Mouse (Mus musculus) heart, adult 11 months (tissue): ENCODE results near the gene Ralgapa2.
A peak's percentile ranks its signal among the peaks of the same experiment; 100 is the strongest.

ENCODE experiments used
- DNase-seq: peaks from one replicate; pipeline ENCODE4 v3.0.0; 2022

Gene Ralgapa2

DNA sequence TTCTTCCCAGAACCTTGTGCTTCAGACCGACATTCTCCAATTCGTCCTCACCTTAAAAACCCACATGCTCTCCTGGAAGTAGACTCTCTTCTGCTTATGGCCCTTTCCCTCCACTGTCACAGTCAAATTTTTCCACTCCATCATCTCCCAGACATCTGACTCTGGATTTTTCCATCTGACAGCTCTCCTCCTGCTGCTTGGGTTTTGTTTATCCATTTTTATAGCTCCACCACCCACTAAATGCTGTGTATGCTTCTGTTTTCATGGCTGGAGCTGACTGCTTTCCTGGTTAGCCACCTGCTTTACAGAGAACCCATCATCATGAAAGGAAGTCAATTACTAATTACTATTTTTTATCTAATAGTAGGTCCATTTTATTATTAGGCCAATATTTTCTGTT, 86.9 kb downstream of the Ralgapa2 start:
- no peak for DNase-seq

DNA sequence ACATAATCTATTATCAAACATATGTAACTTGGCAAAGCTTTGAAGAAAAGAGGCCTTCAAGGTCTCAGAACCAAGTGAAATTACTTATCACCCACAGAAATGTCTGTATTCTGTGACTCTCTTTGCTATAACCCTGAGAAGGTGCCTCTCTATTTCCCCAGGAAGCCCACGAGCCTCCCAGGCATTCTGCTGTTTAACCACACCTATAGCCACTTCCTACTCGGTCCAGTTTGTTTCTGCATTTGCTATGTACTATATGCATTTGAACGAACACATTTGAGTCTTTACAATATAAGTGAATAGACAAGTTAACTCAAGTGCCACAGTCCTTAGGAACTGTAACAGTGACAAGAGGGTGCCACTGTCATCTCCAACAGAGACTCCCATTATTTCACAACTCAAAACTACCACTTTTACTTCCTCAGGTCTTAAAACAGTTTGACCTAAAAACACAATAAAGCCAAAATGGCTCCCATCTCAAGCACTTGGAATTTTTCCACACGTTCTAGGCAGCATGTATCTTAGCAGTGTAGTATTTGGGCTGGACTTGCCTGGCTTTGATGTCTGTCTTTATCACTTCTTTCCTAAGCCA, 88.3 kb downstream of the Ralgapa2 start:
- DNase-seq = no peak

DNA sequence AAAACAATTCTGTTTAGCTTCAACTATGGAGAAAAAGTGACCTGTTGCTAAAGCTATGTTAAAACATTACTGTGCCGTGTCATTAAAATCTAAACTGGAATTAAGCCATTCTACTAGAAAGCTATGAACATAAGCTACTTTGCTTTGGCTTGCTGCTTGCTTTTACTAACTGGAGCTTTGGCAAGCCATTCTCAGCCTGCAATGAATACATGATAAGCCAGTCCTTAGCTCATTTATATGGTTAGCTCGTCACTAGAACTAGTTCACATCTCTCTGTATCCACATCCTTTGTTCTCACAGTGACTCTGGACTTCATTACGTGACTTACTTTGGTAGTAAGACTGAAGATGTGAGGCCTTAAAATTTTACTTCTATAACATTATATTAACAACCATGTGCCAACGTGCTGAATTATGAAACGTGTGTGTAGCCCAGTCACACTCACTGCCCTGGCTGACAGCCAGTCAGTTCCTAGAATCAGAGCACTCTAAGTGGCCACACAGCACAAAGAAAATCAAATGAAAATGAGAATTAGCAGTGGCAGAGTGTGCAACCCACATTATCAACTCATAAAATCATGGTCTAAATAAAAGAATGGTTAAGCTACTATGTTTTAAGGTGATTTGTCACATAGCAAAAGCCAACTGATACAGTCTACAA, 89.0 kb downstream of the Ralgapa2 start:
- no peak for DNase-seq

DNA sequence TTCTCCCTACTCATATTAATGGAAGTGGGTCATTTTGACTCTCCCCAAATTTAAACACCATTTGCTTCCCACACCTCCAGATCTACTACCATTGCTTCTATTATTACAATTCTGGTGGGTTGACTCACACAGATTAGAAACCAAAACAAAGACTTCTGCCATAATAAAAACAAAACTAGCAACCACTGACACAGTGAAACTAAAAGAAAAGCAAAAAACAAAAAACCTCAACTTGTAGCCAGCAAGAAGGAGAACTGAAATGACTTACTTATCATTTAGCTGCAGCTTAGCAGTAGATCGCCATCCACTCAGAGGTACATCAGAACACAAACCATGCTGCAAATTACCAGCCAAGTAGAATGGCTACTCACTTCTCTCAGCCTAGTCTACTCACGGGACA, 95.9 kb downstream of the Ralgapa2 start:
- DNase-seq = no peak

DNA sequence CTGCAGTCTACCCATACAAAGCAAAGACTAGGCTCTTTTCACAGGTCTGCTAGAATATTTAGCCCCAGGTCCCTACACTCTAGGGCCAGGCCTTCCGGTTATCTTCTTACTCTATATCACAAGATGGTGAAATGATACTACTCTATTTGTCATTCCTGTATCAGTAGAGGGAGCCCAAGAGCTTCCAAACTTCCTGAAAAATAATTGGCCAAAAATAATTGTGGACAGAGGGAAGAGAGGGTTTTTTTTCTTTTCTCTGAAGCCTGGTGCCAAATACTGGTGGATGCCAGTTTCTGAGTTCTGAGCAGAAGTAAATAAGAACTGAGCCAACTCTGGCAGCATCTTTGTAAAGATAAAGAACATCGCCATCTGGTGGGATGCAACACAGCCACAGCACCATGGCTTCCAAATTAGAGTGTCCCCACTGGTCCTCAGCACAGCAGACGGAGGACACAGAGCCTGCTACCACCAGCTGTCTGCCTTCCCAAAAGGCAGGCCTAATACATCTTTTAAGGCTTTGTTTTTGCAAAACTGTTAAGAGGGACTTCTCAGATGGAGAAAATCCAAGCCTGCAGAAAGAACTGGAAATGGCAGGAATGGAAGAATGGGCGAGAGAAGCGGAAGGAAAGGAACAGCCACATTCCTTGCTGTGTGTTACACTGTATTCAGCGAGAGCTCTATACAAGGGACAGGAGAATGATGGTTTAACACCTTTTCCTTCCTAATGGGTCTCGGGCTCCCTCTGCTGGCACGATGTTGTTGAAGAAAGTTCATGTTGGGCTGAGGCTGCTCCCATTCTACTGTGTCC, 97.5 kb downstream of the Ralgapa2 start:
- peak; percentile 93 for DNase-seq

DNA sequence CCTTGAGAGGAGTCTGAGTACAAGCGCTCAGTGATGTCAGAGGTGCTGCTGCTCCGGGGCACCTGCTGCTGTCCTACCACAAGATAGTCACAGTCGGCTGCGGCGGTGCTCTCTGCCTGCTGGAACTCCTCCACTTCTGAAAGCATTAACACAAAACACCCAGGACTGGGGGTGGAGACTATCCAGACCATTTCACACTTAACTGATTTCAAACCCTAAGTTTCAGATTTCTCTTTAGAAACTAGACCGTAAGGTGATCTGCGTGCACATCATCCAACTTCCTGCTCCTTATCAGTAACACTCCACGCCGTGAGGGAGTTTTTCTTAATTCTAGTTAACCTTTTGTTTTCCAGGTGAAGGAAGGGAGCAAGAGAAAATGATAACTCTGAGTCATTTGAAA, 99.4 kb downstream of the Ralgapa2 start:
- DNase-seq = no peak

DNA sequence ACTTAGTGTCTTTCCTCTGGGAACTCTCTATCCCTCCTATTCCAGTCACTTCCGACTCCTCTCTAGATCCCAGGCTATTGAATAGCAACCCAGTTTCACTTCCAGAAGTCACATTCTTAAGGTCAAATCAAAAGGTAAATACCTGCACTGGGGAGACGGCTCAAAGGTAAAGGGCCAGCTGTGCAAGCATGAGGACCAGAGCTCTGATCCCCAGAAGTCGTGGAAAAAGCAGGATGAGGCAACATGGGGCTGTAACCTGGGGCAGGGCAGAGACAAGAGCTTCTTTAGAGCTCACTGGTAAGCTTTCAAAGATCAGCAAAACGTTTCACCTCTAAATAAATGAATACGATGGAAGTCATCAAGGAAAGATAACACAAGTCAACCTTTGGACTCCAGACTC, 100.2 kb downstream of the Ralgapa2 start:
- DNase-seq = no peak

DNA sequence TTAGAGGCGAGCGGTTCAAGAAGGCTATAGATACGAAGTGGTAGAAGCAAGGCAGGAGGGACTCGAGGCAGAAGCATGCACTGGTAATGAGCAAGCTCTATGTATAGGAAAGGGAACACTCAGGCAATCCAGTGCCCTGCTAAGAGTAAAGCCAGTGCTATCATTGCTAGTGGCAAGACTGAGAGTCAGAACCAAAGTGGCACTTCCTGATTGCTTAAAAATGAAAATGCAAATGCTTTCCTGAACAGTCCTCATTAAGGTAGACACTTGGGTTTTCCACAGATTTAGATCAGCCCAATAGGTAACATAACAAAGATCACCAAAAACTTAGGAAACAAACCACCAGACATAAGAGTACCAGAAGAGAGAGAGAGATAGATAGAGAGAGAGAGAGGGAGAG, 105.1 kb downstream of the Ralgapa2 start:
- DNase-seq = no peak

DNA sequence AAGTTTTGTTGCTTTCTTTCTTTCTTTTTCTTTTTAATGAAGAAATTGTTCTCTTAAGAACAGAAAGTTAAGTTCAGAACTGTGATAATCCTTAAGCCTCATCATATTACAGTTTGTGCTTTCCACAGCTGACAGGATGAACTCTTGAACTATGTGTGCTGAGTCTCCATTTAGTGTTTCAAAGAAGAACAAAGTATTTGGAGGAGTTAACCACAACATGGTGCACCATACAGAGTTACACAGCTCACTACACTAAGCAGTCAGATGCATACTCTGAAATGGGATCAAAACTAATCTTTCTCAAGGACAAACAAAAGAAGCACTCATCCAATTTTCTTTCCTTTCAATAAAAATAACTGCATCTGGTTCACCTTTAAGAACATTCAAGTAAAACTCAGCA, 110.6 kb downstream of the Ralgapa2 start:
- no peak for DNase-seq

DNA sequence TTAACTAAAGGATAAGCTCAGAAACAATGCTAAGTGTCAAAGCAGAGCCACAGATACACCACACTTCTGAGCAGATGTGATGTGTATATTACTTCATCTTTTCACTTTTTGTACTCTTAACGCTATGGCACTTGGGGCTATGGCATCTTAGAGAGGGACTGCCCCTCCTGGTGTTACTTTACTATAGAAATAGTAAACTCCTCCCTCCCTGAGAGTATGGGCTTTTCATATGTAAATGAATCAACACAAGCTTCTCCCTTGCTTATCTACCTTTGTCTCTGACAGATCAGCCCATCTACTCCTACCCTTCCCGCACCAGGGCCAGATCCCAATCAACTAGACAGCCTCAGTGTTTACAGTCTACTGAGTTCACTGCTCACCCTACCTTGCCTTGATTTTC, 111.4 kb downstream of the Ralgapa2 start:
- DNase-seq = no peak

DNA sequence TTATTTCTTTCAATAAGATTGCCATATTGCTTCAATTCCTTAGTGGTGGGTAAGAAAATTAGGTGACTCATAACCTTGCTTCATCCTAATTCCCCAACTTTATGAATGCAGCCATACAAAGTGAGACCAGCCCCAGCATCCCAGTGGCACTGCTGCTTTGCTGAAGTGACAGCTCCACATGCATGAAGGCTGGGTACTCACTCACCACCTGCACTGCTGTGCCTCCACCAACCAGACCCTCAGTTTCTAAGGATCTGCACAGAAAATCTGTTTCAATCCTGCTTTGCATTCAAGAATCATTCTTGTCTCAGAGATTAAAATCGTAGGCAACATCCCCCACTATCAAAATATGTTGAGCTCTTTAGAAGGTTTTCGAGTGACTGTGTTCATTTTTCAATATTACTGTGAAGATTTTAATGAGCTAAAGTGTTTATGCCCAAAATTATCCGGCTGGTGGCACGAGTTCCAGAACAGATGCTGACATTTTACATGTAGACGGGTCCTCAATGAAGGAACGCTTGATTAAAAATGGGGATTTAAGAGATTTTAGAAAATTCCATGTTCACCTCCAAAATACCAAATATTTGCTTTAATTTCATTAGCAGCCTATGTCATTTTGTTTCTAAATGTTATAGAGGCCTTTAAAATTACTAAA, 113.8 kb downstream of the Ralgapa2 start:
- no peak for DNase-seq

DNA sequence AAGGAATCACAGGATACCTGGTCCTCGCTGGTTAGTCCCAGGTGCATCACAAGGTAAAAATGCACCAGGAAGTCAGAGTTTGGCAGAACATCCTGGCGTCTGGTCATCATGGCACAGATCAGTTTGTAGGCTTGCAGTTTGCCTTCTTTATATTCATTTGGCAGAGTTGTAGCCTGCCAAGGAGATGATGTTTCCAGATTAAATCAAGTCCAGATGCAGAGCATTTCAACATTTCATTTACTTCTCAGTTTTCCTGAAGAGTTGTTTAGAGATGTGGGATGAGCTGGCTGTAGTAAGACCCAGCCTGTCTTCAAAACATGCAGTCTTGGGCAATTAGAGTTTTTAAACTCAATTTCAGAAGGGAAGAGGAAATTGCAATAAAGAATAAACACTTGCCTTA, 124.9 kb downstream of the Ralgapa2 start:
- DNase-seq = no peak

DNA sequence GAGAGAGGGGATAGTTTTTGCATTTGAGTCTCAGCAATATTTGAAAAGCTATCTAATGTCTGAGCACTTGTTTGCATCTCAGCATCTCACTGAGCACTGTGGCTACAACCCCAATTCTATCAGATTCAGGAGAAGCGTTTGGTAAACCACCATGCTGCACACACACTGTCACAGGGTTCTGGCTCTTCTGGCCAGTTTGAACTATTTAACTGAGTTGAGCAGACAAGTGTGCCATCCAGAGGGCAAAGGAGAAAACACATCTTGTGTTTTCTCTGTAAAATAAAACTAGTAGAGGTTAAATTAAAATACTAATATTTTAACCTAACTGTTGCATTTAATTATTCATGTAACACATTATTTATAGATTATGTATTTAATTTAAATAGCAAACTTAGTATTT, 127.6 kb downstream of the Ralgapa2 start:
- DNase-seq = no peak

DNA sequence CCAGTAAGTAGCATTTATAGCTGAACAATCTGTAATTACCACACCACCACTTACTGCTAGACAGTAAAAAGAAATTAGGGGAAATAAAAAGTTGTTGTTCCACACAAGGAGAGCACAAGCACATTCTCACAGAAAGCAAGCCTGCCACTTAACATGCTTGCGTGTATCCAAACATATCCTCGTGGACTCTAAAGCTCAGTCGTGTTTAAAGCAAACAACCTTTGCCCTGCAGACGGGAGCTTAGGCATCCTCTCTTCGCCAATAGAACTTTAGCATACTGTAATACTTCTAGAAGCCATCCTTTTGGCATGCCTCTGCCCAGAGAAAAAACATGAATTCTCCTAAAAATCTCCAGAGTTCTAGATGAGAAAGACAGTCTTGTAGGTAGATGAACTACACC, 135.9 kb downstream of the Ralgapa2 start:
- no peak for DNase-seq

DNA sequence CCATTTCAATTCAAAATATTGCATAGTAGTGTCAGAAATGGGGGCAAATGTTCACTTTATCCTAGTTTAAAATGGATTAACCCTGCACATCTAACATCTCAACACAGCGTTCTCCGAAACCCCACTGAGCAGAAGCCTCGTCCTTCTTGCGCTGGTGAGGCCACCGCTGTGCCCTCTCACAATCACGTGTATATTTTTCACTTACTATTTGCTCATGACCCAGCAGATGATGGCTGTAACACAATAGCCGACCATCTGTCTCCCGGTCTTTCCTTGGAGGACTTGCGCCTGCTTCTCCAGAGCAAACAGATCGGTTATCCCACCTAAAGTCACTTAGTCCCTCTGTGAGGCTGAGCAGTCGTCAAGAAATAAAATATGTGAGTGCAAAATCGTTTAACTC, 146.0 kb downstream of the Ralgapa2 start:
- no peak for DNase-seq

DNA sequence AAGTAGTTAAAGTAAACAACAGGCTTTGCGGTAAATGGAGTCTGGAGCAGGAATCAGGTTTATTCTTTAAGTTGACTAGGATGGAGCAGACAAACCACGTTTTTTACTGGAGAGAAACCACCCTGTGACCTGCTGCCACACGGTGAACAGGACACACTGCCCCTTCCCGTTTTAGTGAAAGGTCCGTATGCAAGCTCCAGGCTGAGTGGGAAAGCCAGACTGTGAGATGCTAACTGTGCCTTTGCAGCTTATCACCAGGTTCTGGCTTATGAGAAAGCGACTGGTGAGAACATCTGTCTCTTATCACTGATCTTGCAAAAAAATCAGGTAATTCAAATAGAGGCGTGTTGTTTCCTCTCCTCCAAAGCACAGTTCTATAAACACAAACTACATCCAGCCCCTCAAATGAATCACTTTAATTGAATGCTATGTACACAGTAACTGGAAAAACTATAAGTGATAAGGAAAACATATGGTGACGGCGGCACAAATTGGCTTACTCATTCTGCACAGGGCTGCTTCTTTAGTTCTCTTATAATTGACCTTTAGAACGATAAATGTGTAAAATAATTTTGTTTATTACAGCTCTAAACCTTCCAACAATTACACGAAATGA, 146.7 kb downstream of the Ralgapa2 start:
- no peak for DNase-seq

DNA sequence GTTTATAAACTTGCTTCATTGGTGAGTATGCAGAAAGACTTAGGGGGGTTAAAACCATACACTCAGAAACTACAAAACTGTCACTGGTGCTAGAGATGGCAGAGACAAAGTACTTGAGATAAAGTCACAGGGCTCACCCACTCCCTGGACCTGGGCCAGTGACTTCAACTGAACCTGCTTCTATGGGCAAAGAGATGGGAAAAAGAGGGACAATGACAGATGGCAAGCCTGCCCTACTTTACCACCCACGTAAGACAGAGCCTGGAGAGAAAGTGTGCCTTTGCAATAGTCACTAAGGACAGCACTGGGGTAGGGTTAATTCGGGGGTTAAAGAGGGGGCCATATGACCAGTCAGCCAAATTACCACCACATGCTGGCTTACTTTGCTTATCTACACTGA, 148.7 kb downstream of the Ralgapa2 start:
- DNase-seq = no peak

DNA sequence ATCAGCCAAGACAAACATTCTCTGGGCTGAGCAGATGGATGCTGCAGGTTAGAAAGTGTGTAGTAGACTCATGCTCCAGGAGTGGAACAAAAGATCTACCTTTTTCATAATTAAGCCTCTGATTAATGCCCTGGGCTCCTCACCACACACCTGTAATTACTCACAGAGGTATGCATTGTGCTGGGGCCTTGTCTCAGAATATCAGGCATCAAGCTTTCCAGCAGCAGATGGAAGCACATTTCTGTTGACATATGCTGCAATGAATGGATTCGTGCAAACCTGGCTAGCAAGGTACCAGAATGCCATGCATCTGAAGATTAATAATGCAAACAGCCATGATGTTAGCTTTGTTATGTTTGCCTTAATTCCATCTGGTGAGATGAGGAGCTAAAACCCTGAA, 149.2 kb downstream of the Ralgapa2 start:
- no peak for DNase-seq

DNA sequence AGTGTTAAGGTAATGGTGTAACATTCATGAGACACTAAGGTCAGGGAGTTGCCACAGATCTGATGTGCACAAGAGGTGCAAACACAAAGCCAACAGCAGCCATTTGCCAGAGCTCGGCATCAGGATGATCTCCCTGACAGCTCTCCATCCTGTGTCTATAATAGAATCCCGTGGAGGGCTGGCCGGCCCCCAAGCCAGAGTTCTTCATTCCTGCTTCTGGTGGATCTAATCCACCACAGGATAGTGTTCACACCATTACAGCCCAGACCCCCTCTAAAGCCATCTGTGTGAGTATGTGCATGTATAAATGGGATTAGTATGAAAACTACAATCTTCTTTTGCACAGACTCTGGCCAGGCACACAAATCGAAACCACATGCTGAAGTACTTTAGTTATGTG, 150.2 kb downstream of the Ralgapa2 start:
- no peak for DNase-seq

DNA sequence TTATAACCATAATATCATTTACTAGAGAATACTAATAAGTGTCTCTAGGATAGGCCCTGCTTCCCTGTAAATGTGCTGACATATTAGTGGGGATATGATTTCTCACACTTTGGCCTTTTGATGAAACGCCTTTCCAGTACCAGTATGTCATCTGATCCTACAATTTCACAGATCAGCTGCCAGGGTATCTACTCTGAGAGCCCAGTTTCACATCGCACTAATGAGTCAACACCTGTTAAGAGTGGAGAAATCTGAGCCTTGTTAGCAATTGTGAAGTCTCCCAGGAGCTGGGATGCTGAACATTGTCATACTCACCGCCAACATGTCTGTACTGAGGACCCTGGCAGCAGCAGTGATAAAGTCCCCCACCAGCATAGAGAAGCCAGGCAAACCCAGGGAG, 151.1 kb downstream of the Ralgapa2 start:
- DNase-seq = no peak

DNA sequence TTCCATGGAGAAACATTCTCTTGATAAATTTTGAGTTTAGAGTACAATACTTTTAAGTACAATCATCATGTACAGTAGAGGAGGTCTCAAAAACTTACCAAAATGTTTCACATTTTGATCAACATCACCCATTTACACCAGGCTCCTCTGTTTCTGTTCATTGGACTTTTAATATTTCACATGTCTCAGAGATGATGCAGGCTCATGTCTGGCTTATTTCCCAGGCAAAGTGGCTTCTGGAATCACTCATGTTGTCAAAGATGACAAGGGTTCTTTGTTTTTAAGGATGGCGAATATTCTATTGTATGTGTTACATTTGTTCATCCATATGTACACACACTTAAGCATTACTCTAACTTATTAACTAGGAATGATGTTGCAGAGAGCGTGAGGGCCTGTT, 152.5 kb downstream of the Ralgapa2 start:
- no peak for DNase-seq

DNA sequence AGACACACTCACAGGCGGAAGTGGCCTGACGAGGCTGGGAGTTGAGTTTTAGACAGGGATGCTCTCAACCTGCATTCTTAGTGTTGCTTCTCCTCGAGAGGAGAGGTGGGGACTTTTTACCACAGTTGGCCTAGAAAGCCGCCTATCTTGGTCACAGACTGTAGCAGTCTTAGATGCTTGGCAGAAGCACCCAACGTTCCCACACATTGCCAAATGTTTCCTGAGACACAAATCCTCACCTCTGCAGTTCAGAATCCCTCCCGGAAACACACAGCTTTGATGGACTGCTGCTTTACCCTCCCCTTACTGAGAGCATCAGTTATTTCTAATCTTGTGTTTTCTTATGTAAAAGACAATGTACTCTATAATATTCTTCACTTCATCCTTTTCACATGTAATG, 155.6 kb downstream of the Ralgapa2 start:
- peak; percentile 42 for DNase-seq

DNA sequence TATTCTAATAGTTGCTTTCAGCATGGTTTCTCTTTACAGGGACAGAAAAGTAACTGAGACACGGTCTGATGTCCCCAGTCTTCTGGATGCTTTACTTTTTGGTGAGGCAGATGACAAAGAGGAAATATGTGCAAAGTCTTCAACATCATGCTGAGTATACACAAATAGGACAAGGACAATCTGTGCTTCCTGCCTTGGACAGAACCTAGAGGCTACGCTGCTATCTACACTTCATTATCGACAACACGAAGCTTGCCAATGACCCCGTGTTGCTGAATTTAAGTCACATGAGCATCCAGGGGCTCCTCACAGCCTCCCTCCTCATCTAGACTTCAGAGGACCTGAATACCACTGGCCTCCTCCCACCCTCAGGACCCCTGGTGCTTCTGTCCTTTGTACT, 161.9 kb downstream of the Ralgapa2 start:
- peak; percentile 68 for DNase-seq
